Mouse (Mus musculus) gastrocnemius, adult 18-20 months (tissue): ENCODE measurements at regions not wholly inside any gene's neighbourhood (a gene's known extent, or its start where the extent isn't known, plus 50 kb on each side); places are given as distances from the start of the nearest gene placed in this dataset.

Source experiments
- DNase-seq: peaks from one replicate; pipeline ENCODE4 v3.0.0; 2021; ENCODE audit warnings: low spot score

- no peak for DNase-seq
Measured at GRCm38 (mm10) chr1:144452141-144452540, 115.3 kb downstream of the Rgs21 start.

- no peak for DNase-seq
Measured at GRCm38 (mm10) chr1:144451731-144452130, 115.7 kb downstream of the Rgs21 start.

GRCm38 (mm10) chr1:144436617-144437016, 130.8 kb downstream of the Rgs21 start:
- DNase-seq, result no peak

DNA sequence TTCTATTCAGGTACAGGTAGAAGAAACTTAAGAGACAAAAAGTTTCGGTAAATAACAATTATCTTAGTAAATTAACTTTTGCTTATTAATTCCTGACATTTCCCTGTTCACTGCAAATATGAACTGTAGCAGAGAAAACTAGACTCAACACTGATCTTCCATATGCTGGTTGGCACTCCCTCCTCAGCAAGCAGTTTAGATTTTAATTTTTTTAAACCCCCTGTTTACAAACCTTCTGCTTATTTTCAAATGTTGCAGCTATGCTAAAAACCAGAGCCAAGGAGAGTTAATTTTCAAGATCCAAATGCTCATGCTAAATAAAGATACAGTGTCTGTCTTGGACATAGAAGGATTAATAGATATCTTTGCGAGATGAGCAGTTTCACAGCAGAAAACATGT, 134.7 kb downstream of the Rgs21 start:
- DNase-seq, result no peak

GRCm38 (mm10) chr1:144431535-144432276, 135.8 kb downstream of the Rgs21 start:
- no peak for DNase-seq

GRCm38 (mm10) chr1:144421374-144421773, 146.1 kb downstream of the Rgs21 start:
- no peak for DNase-seq

- DNase-seq, result peak; percentile 59
Measured at GRCm38 (mm10) chr1:144406387-144407383, 157.6 kb upstream of the Rgs1 start.

- no peak for DNase-seq
Measured at GRCm38 (mm10) chr1:144405724-144406123, 156.7 kb upstream of the Rgs1 start.

- DNase-seq, result no peak
Measured at GRCm38 (mm10) chr1:144405031-144405430, 156.0 kb upstream of the Rgs1 start.

GRCm38 (mm10) chr1:144379991-144380594, 131.1 kb upstream of the Rgs1 start:
- no peak for DNase-seq

DNA sequence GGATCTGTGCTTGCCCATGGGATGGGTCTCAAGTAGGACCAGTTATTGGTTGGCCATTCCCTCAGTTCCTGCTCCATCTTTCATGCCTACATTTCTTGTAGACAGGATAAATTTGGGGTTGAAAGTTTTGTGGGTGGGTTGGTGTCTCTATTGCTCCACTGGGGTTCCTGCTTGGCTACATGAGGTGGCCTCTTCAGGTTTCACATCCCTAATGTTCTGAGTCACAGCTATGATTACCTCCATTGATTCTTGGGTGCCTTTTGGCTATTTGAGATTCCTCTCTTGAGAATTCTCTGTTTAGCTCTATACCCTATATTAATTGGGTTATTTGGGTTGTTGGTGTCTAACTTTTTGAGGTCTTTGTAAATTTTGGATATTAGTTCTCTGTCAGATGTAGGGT, 125.1 kb upstream of the Rgs1 start:
- DNase-seq, result no peak

- no peak for DNase-seq
Measured at GRCm38 (mm10) chr1:144367492-144367891, 118.5 kb upstream of the Rgs1 start.

GRCm38 (mm10) chr1:144355560-144356310, 106.7 kb upstream of the Rgs1 start:
- DNase-seq, result no peak

DNA sequence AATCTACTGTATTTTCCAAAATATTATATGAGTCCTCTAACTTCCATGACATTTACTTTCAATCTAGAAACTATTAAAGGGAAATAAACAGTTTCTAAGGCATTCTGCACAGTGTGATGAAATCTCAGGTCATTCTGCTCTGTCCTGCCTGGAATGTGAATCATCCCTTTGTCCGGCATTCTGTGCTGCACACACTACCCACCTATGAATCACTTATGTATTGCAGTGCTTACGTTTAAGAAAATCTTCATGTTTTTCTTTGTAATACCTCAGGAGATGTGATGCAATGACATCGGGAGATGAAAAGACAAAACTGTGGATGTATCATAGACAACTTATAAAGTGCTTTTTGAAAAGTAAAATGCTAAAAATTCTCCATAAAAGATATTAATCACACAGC, 106.0 kb upstream of the Rgs1 start:
- no peak for DNase-seq

- no peak for DNase-seq
Measured at GRCm38 (mm10) chr1:144353320-144353719, 104.3 kb upstream of the Rgs1 start.

DNA sequence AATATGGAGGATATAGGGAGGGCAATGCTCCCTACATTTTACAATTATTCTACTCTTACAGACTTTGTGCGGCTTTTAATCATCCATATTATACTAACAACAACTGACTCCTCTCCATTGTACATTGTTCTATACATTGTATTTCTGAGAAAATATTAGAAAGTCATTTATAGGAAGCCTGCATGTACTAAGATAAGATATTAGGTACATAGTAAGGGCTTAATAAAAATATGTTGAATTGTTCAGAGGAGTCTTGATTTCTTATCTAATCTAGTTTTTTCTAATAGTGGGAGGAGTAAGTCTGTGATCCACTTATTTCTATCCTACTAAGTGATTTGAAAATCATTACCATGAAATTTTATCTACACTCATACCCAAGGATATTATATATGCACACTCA, 94.8 kb upstream of the Rgs1 start:
- no peak for DNase-seq

GRCm38 (mm10) chr1:144343299-144343698, 94.3 kb upstream of the Rgs1 start:
- no peak for DNase-seq

- DNase-seq, result no peak
Measured at GRCm38 (mm10) chr1:144337572-144337971, 88.5 kb upstream of the Rgs1 start.

GRCm38 (mm10) chr1:144330365-144331050, 81.5 kb upstream of the Rgs1 start:
- no peak for DNase-seq

DNA sequence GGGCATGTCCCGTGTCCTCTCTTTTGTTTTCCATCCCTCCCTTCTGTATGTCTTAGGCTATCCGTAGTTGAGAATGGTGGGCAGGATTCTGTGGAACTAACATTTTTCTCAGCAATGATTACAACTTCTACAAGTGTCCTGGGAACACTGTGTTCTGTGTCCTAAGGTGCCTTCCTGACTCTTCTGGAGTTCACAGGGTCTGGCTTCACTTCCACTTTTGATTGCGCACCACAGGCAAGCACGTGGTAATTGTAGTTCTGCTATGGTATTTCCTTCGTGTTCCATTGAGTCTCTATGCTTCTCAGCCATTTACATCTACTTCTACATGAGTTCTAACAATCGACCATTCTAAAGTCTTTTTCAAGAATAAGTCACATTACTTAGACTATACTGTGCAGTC, 70.4 kb upstream of the Rgs1 start:
- no peak for DNase-seq

GRCm38 (mm10) chr1:144318289-144318688, 69.2 kb upstream of the Rgs1 start:
- no peak for DNase-seq
